Mouse (Mus musculus) MEL-GATA-1-ER (cell line): ENCODE results near the gene Zmynd8.

ENCODE experiments used
- DNase-seq: peaks from one replicate; pipeline ENCODE4 v3.0.0-alpha.2; 2012; ENCODE audit warnings: low read depth; ENCODE audit errors: extremely low read depth

Zmynd8 gene

GRCm38 (mm10) chr2:165752704-165753103, 146.1 kb downstream of the Zmynd8 start:
- DNase-seq = no peak

DNA sequence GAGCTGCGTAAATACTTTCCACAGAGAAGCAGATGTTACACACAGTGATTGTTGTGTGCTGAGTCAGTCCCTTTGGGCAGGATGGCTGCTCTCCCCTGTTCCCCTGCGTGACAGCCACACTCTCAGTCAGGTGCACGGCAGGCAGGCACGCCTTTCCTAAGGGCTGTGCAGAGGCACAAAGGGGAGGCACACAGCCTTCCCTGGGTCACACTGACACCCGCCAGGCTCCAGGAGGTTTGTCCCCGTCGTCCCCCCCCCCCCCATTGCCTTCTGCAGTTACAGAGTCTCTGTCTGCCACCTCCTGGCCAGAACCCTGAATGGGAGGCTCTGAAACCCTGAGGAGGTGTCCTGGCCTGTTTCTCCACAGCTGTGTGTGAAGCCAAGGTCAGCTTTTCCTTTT, 147.7 kb downstream of the Zmynd8 start:
- no peak for DNase-seq

DNA sequence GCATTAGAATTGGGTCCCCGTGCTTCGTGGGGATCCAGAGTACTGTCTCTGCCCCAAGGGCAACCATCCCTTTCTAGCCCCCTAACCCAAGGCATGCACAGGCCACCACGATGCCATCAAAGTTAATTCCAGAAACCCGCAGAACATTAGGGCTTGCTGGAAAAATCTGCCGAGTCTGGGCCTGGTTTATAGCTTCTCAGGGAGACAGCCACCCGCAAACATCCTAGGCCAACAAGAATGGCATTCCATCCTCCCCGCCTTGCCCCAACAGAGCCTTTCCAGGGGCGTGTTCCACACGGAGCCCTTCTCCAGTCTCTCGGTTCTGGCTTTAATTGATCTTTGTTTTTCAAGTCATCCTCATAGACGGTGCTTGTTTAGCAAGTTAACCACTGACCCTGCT, 150.4 kb downstream of the Zmynd8 start:
- DNase-seq = no peak

- DNase-seq = no peak
These were observed 150.8 kb downstream of the Zmynd8 start for GRCm38 (mm10) chr2:165747975-165748374.

- DNase-seq = no peak
These were observed 153.3 kb downstream of the Zmynd8 start for GRCm38 (mm10) chr2:165745306-165746098.

GRCm38 (mm10) chr2:165742210-165742786, 156.5 kb downstream of the Zmynd8 start:
- DNase-seq = no peak

DNA sequence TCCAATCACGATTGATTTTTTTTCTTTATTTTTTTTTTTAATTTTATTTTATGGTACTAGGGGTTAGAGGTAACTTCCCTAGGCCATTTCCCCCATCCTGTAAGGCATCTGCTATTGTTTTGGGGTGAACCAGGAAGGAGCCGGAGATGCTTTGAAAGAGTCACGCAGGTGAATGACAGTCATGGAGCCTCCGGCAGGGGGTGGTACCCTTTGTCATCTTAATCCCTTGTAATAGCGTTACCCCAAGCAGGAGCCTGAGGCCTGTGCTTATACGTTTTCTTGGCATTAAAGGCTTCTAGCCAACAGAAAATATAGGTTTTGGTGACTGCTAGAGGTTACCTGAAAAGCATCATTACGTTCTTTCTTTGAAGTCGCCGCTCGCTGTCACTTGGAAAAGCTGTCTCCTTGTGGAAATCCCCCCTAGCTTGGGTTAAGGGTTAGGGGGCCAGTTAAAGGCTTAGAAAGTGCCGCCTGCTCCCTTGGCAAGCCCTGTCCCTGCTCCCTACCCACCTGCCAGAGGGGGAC, 157.2 kb downstream of the Zmynd8 start:
- DNase-seq = no peak

DNA sequence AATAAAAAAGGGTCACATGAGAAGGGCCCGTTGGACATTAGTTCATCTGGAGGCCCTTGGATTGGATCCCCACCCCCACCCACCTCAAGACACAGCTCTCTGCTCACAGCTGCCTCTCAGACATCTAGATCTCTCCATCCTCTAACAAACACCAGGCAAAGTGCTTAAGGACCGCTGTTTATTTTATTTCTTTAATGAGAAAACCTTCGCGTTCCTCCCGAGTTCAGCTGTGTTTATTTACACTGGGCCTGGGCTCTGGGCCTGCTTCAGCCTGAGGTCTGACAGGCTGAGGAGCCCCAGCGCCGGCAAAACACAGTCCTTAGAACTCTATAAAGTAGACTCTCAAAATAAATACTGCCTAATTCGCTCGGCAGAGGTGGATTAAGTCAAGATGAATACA, 157.8 kb downstream of the Zmynd8 start:
- DNase-seq = no peak

DNA sequence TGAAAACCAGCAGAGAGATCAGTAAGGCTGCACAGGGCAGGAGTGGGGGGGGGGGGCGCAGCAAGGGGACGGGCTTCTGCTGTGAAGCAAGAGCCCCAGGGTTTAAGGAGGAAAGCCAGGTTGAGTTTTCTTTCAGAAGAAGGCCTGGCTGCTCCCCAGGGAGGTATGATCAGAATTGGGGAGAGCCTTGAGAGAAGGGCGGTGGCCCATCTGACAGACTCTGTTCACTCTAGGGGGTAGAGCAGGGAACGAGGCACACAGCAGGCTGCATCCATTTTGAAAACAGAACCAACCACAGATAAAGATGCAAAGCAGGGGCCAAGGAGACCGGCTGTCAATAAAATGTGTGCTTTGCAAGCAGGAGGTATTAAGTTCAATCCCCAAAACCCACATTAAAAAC, 158.4 kb downstream of the Zmynd8 start:
- DNase-seq = no peak

GRCm38 (mm10) chr2:165736297-165736696, 162.5 kb downstream of the Zmynd8 start:
- no peak for DNase-seq
